Mouse (Mus musculus): ENCODE results near the gene Nxnl1. TPM values are rescaled to one million over a fixed set of nuclear protein-coding genes. Genes with fewer than 3 reads are reported as not detected.

Nxnl1 gene
- total RNA-seq, 1 experiment, result not detected

DNA sequence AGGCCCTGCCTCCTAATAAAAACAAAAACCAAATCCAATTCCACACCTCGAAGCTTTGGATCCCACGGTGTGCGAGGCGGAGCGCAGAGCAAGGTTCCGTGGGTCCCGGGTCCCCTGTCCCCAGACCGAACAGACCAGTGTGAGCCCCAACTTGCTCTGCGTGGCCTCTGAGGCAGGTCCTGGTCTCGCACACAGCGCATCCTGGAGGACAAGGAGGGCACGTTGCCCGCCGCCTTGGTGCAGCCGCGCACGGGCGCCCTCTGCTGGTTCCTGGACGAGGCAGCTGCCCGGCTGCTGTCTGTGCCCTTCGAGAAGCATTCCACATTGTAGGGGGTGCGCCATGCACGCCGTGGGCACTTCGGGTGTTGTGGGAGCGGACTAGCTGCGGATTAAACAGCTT is 29.5 kb upstream of the Nxnl1 start:
- H3K36me3 ChIP-seq (ENCODE audit: control insufficient read depth, insufficient read depth, low read length, poor library complexity, severe bottlenecking), result peaks cover 9% of the 10 kb centered on the region; the same call in 1 of the 2 replicates
- in situ Hi-C loops (cut with MboI; ENCODE audit: low sequenced_read_pairs in 2 of 2, unreplicated experiment in 2 of 2), result no loop called here
- H3K27ac ChIP-seq (ENCODE audit: insufficient read depth, low read depth, low read length, poor library complexity, severe bottlenecking), result no peak overlapping the region
- peak overlapping the region; percentile 28; the same call in 1 of the 2 replicates for H3K9ac ChIP-seq (ENCODE audit: insufficient read depth, low read depth, low read length, poor library complexity, severe bottlenecking)
- TF ChIP-seq HCFC1 (IDR thresholded peaks at IDR 0.05; ENCODE audit: borderline replicate concordance, insufficient read depth, low read length) (0 out of 2 replicates have a peak, but pooled peaks have one; percentile 37), ZC3H11A (IDR thresholded peaks at IDR 0.05; ENCODE audit: borderline replicate concordance, low read depth, low read length) (0 out of 2 replicates have a peak, but pooled peaks have one; percentile 23), ZNF384 (IDR thresholded peaks at IDR 0.05; ENCODE audit: low read depth, low read length) (no peak)
- no peaks in the 10 kb centered on the region for H3K9me3 ChIP-seq (ENCODE audit: control insufficient read depth, insufficient read depth, low read depth, low read length)
- no peak overlapping the region for H3K4me3 ChIP-seq (ENCODE audit: insufficient read depth in 1 of 2, low read depth in 1 of 2, low read length in 2 of 2, poor library complexity in 1 of 2, severe bottlenecking in 1 of 2)
- H3K4me1 ChIP-seq (ENCODE audit: control insufficient read depth in 2 of 2, insufficient read depth in 2 of 2, low read length in 2 of 2, poor library complexity in 1 of 2), result peaks cover 0 to 9% of the 10 kb centered on the region in 2 experiments; a peak in 1 of 4 replicates
- DNase-seq (ENCODE audit: low read depth, low spot score), result no peak

GRCm38 (mm10) chr8:71594324-71594722 is 27.9 kb upstream of the Nxnl1 start:
- Histone ChIP-seq H3K9ac (ENCODE audit: insufficient read depth, low read depth, low read length, poor library complexity, severe bottlenecking) (no peak overlapping the region), H3K36me3 (ENCODE audit: control insufficient read depth, insufficient read depth, low read length, poor library complexity, severe bottlenecking) (peaks cover 4% of the 10 kb centered on the region; the same call in 1 of the 2 replicates), H3K4me3 (ENCODE audit: insufficient read depth in 1 of 2, low read depth in 1 of 2, low read length in 2 of 2, poor library complexity in 1 of 2, severe bottlenecking in 1 of 2) (no peak overlapping the region), H3K4me1 (ENCODE audit: control insufficient read depth in 2 of 2, insufficient read depth in 2 of 2, low read length in 2 of 2, poor library complexity in 1 of 2) (peaks cover 0 to 10% of the 10 kb centered on the region in 2 experiments; a peak in 1 of 4 replicates), H3K9me3 (ENCODE audit: control insufficient read depth, insufficient read depth, low read depth, low read length) (no peaks in the 10 kb centered on the region), H3K27ac (ENCODE audit: insufficient read depth, low read depth, low read length, poor library complexity, severe bottlenecking) (no peak overlapping the region)
- no peak for DNase-seq (ENCODE audit: low read depth, low spot score)
- 0 out of 2 replicates have a peak, but pooled peaks have one; percentile 39 for TF ChIP-seq ZNF384 (IDR thresholded peaks at IDR 0.05; ENCODE audit: low read depth, low read length)
- TF ChIP-seq ZC3H11A (IDR thresholded peaks at IDR 0.05; ENCODE audit: borderline replicate concordance, low read depth, low read length), result no peak
- TF ChIP-seq MAFK (IDR thresholded peaks at IDR 0.05; ENCODE audit: insufficient read depth, low read depth, low read length), result peak; percentile 77
- in situ Hi-C loops (cut with MboI; ENCODE audit: low sequenced_read_pairs in 2 of 2, unreplicated experiment in 2 of 2), result no loop called here

- TF ChIP-seq MAFK (IDR thresholded peaks at IDR 0.05; ENCODE audit: insufficient read depth, low read depth, low read length) (no peak), ZC3H11A (IDR thresholded peaks at IDR 0.05; ENCODE audit: borderline replicate concordance, low read depth, low read length) (no peak), CHD2 (IDR thresholded peaks at IDR 0.05; ENCODE audit: low read depth, low read length) (no peak), HCFC1 (IDR thresholded peaks at IDR 0.05; ENCODE audit: borderline replicate concordance, insufficient read depth, low read length) (no peak), ZNF384 (IDR thresholded peaks at IDR 0.05; ENCODE audit: low read depth, low read length) (no peak)
- in situ Hi-C loops (cut with MboI; ENCODE audit: low sequenced_read_pairs in 2 of 2, unreplicated experiment in 2 of 2), result no loop called here
These were observed 27.3 kb upstream of the Nxnl1 start for GRCm38 (mm10) chr8:71593556-71594323.

GRCm38 (mm10) chr8:71592374-71593170 is 26.2 kb upstream of the Nxnl1 start:
- in situ Hi-C loops (cut with MboI; ENCODE audit: low sequenced_read_pairs in 2 of 2, unreplicated experiment in 2 of 2), result no loop called here
- Histone ChIP-seq H3K9me3 (ENCODE audit: control insufficient read depth, insufficient read depth, low read depth, low read length) (no peaks in the 10 kb centered on the region), H3K4me3 (ENCODE audit: insufficient read depth in 1 of 2, low read depth in 1 of 2, low read length in 2 of 2, poor library complexity in 1 of 2, severe bottlenecking in 1 of 2) (peak overlapping the region; percentile 82 to 86), H3K36me3 (ENCODE audit: control insufficient read depth, insufficient read depth, low read length, poor library complexity, severe bottlenecking) (peaks cover 4% of the 10 kb centered on the region; the same call in 1 of the 2 replicates), H3K4me1 (ENCODE audit: control insufficient read depth in 2 of 2, insufficient read depth in 2 of 2, low read length in 2 of 2, poor library complexity in 1 of 2) (peaks cover 0 to 10% of the 10 kb centered on the region in 2 experiments; a peak in 1 of 4 replicates), H3K27ac (ENCODE audit: insufficient read depth, low read depth, low read length, poor library complexity, severe bottlenecking) (peak overlapping the region; percentile 68), H3K9ac (ENCODE audit: insufficient read depth, low read depth, low read length, poor library complexity, severe bottlenecking) (peak overlapping the region; percentile 90)
- no peak for DNase-seq (ENCODE audit: low read depth, low spot score)
- TF ChIP-seq ZC3H11A (IDR thresholded peaks at IDR 0.05; ENCODE audit: borderline replicate concordance, low read depth, low read length), result no peak
- TF ChIP-seq ZNF384 (IDR thresholded peaks at IDR 0.05; ENCODE audit: low read depth, low read length), result no peak
- no peak for TF ChIP-seq CHD2 (IDR thresholded peaks at IDR 0.05; ENCODE audit: low read depth, low read length)
- TF ChIP-seq MAFK (IDR thresholded peaks at IDR 0.05; ENCODE audit: insufficient read depth, low read depth, low read length), result no peak
- TF ChIP-seq HCFC1 (IDR thresholded peaks at IDR 0.05; ENCODE audit: borderline replicate concordance, insufficient read depth, low read length), result no peak

More at GRCm38 (mm10) chr8:71593556-71594323, 27.3 kb upstream of the Nxnl1 start:
- H3K27ac ChIP-seq (ENCODE audit: insufficient read depth, low read depth, low read length, poor library complexity, severe bottlenecking), result no peak overlapping the region
- H3K36me3 ChIP-seq (ENCODE audit: control insufficient read depth, insufficient read depth, low read length, poor library complexity, severe bottlenecking), result peaks cover 4% of the 10 kb centered on the region; the same call in 1 of the 2 replicates
- no peak overlapping the region for H3K9ac ChIP-seq (ENCODE audit: insufficient read depth, low read depth, low read length, poor library complexity, severe bottlenecking)
- no peaks in the 10 kb centered on the region for H3K9me3 ChIP-seq (ENCODE audit: control insufficient read depth, insufficient read depth, low read depth, low read length)
- no peak for DNase-seq (ENCODE audit: low read depth, low spot score)
- H3K4me3 ChIP-seq (ENCODE audit: insufficient read depth in 1 of 2, low read depth in 1 of 2, low read length in 2 of 2, poor library complexity in 1 of 2, severe bottlenecking in 1 of 2), result no peak overlapping the region
- peaks cover 0 to 10% of the 10 kb centered on the region in 2 experiments; a peak in 1 of 4 replicates for H3K4me1 ChIP-seq (ENCODE audit: control insufficient read depth in 2 of 2, insufficient read depth in 2 of 2, low read length in 2 of 2, poor library complexity in 1 of 2)
